Mouse (Mus musculus) kidney, adult 2 months (tissue): ENCODE measurements at regions not wholly inside any gene's neighbourhood (a gene's known extent, or its start where the extent isn't known, plus 50 kb on each side); places are given as distances from the start of the nearest gene placed in this dataset.

Experiments used
- DNase-seq: peaks from one replicate; pipeline ENCODE4 v3.0.0; 2021
- H3K27ac ChIP-seq: fragments of 200-500 bp; 2 replicates; pipeline ENCODE4 v1.5.1; 2012; ENCODE audit warnings: low read depth, low read length, control low read depth, inconsistent platforms; ENCODE audit not compliant: insufficient read depth
- H3K27me3 ChIP-seq: fragments of 200-500 bp; replicated peaks from 2 replicates; pipeline ENCODE4 v1.6.1; 2012; ENCODE audit warnings: mild to moderate bottlenecking, moderate library complexity, low read length, inconsistent platforms; ENCODE audit not compliant: control insufficient read depth, insufficient read depth
- H3K36me3 ChIP-seq: fragments of 200-500 bp; 2 replicates; pipeline ENCODE4 v1.6.1; 2012; ENCODE audit warnings: mild to moderate bottlenecking, moderate library complexity, low read length, inconsistent platforms; ENCODE audit not compliant: control insufficient read depth, insufficient read depth
- H3K4me1 ChIP-seq: fragments of 200-500 bp; 2 replicates; pipeline ENCODE4 v1.6.1; 2011; ENCODE audit warnings: low read length; ENCODE audit not compliant: control insufficient read depth, insufficient read depth
- H3K4me3 ChIP-seq: fragments of 200-500 bp; 2 replicates; pipeline ENCODE4 v1.5.1; 2011; ENCODE audit warnings: mild to moderate bottlenecking, low read depth, low read length, control low read depth; ENCODE audit not compliant: insufficient read depth
- CTCF ChIP-seq: fragments of 200-500 bp; conservative IDR thresholded peaks from 2 replicates; pipeline ENCODE4 v1.5.1; 2011; ENCODE audit warnings: low read depth, mild to moderate bottlenecking, control low read depth, low read length, moderate library complexity, mixed read lengths; ENCODE audit not compliant: insufficient read depth, insufficient read length
- POLR2A ChIP-seq: fragments of 200-500 bp; IDR thresholded peaks from one replicate; pipeline ENCODE4 v1.6.1; 2011; ENCODE audit warnings: low read depth, low read length, control low read depth
- WGBS: fragments of 180-500 bp; shearing (Covaris S2); methylation state at CpG from one replicate; pipeline ENCODE4 v1.1.7; 2018; 5-methylcytosine and 5-hydroxymethylcytosine counted together

GRCm38 (mm10) chr17:75894934-75895333 is 343.2 kb upstream of the Fam98a start:
- TF ChIP-seq POLR2A (no peak), CTCF (no peak)

GRCm38 (mm10) chr17:75893559-75893958 is 341.8 kb upstream of the Fam98a start:
- TF ChIP-seq POLR2A (no peak), CTCF (no peak)
- H3K36me3 ChIP-seq = no peaks in the 10 kb centered on the region
- no peak overlapping the region for H3K4me3 ChIP-seq
- H3K27me3 ChIP-seq = no peaks in the 10 kb centered on the region
- DNase-seq = no peak
- 35% methylated on average over 1 of the region's 1 CpGs for WGBS
- no peaks in the 10 kb centered on the region for H3K4me1 ChIP-seq
- H3K27ac ChIP-seq = no peak overlapping the region

More at GRCm38 (mm10) chr17:75894934-75895333, 343.2 kb upstream of the Fam98a start:
- Histone ChIP-seq H3K27me3 (no peaks in the 10 kb centered on the region), H3K27ac (no peak overlapping the region), H3K4me3 (no peak overlapping the region), H3K4me1 (no peaks in the 10 kb centered on the region), H3K36me3 (no peaks in the 10 kb centered on the region)
- 72% methylated on average over 4 of the region's 4 CpGs for WGBS
- no peak for DNase-seq

- H3K27me3 ChIP-seq = no peaks in the 10 kb centered on the region
- no peaks in the 10 kb centered on the region for H3K36me3 ChIP-seq
- H3K4me1 ChIP-seq = no peaks in the 10 kb centered on the region
- H3K4me3 ChIP-seq = no peak overlapping the region
- no peak for DNase-seq
- no peak for TF ChIP-seq POLR2A
- no peak for TF ChIP-seq CTCF
- no peak overlapping the region for H3K27ac ChIP-seq
- 62% methylated on average over 4 of the region's 4 CpGs for WGBS
Measured at GRCm38 (mm10) chr17:75892156-75892555, 340.4 kb upstream of the Fam98a start.

- TF ChIP-seq CTCF (no peak), POLR2A (no peak)
- no peak overlapping the region for H3K4me3 ChIP-seq
- no peaks in the 10 kb centered on the region for H3K27me3 ChIP-seq
- no peaks in the 10 kb centered on the region for H3K36me3 ChIP-seq
- 84% methylated on average over 4 of the region's 4 CpGs for WGBS
- no peak for DNase-seq
- H3K4me1 ChIP-seq = no peaks in the 10 kb centered on the region
- no peak overlapping the region for H3K27ac ChIP-seq
Measured at GRCm38 (mm10) chr17:75891564-75891963, 339.8 kb upstream of the Fam98a start.

- Histone ChIP-seq H3K27ac (no peak overlapping the region), H3K36me3 (no peaks in the 10 kb centered on the region), H3K4me3 (no peak overlapping the region), H3K4me1 (no peaks in the 10 kb centered on the region), H3K27me3 (no peaks in the 10 kb centered on the region)
- WGBS = 18% methylated on average over 1 of the region's 1 CpGs
- peak; percentile 38; the same call in 1 of the 2 replicates for TF ChIP-seq CTCF
- TF ChIP-seq POLR2A = no peak
- DNase-seq = no peak
Measured at GRCm38 (mm10) chr17:75877848-75878247, 326.1 kb upstream of the Fam98a start.

GRCm38 (mm10) chr17:75876895-75877294 is 325.1 kb upstream of the Fam98a start:
- TF ChIP-seq CTCF = no peak
- no peak for TF ChIP-seq POLR2A

GRCm38 (mm10) chr17:75874535-75874934 is 322.8 kb upstream of the Fam98a start:
- TF ChIP-seq POLR2A (no peak), CTCF (no peak)
- H3K27me3 ChIP-seq = no peaks in the 10 kb centered on the region
- no peak for DNase-seq
- no peaks in the 10 kb centered on the region for H3K4me1 ChIP-seq
- no peaks in the 10 kb centered on the region for H3K36me3 ChIP-seq
- WGBS = 77% methylated on average over 6 of the region's 6 CpGs
- no peak overlapping the region for H3K27ac ChIP-seq
- no peak overlapping the region for H3K4me3 ChIP-seq

More at GRCm38 (mm10) chr17:75876895-75877294, 325.1 kb upstream of the Fam98a start:
- 70% methylated on average over 7 of the region's 7 CpGs for WGBS
- no peak overlapping the region for H3K4me3 ChIP-seq
- no peaks in the 10 kb centered on the region for H3K27me3 ChIP-seq
- no peak for DNase-seq
- H3K27ac ChIP-seq = no peak overlapping the region
- H3K36me3 ChIP-seq = no peaks in the 10 kb centered on the region
- H3K4me1 ChIP-seq = no peaks in the 10 kb centered on the region

GRCm38 (mm10) chr17:75870492-75870891 is 318.7 kb upstream of the Fam98a start:
- Histone ChIP-seq H3K27ac (no peak overlapping the region), H3K4me3 (no peak overlapping the region), H3K27me3 (no peaks in the 10 kb centered on the region), H3K36me3 (no peaks in the 10 kb centered on the region), H3K4me1 (no peaks in the 10 kb centered on the region)
- no peak for DNase-seq
- WGBS = 64% methylated on average over 2 of the region's 2 CpGs
- TF ChIP-seq POLR2A = no peak
- no peak for TF ChIP-seq CTCF
